Mouse (Mus musculus) small intestine, adult 2 months (tissue): ENCODE results near the gene Sema4d.

Experiments used
- CTCF ChIP-seq: fragments of 200-500 bp; IDR thresholded peaks from 2 replicates; pipeline ENCODE4 v1.5.1; 2012; ENCODE audit warnings: low read depth, mild to moderate bottlenecking, control low read depth, inconsistent platforms, low read length, moderate library complexity, mixed read lengths; ENCODE audit not compliant: insufficient replicate concordance, insufficient read length; ENCODE audit errors: extremely low read depth
- POLR2A ChIP-seq: fragments of 200-500 bp; IDR thresholded peaks from 2 replicates; pipeline ENCODE4 v1.6.1; 2012; ENCODE audit warnings: low read depth, mild to moderate bottlenecking, control low read depth, inconsistent platforms, low read length, moderate library complexity

- no peak for TF ChIP-seq CTCF
- no peak for TF ChIP-seq POLR2A
Observed at GRCm38 (mm10) chr13:51737949-51738513, 55.5 kb downstream of the Sema4d start.
